Mouse (Mus musculus): ENCODE data around the gene Aak1. TPM values are rescaled to one million over a fixed set of nuclear protein-coding genes. Genes with fewer than 3 reads are reported as not detected.
"Not testable (repeated sequence)": the region's sequence is repeated elsewhere in the genome, so short reads cannot be mapped to it uniquely, and the experiment has no call there.

Gene Aak1
- polyA plus RNA-seq, 1 experiment from 2014 or later = 13.3 TPM

DNA sequence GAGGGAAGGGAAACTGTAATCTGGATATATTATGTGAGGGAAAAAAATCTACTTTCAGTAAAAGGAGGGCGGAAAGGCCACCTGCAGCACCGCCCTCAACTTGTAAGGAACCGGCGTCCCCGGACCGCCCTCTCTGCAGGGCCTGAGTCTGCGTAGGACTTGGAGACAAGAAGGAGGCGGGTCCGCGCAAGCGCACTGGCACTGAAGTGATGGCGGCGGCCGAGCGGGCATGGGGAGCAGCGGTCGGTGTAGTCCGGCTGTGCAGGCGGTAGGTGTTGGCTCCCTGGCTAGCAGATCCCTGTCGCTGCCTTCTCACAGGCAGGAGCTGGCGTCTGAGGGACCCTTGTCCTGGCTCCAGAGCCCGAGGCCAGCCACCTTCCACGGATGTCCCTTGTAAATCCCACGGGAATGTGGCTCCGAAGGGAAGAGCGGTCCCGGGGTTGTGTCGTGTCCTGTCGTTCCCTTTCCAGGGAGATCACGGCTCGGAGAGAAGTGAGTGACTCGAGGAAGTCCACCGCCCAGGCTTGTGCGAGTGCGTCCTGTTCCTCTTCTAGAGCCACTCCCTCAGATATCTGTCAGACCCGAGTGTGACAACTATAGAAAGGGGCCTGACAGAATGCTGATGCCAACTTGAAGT is 160.5 kb downstream of the Aak1 start:
- Histone ChIP-seq H3K4me1 (peaks cover 16% of the 10 kb centered on the region), H3K36me3 (replicated peaks) (peaks cover 20% of the 10 kb centered on the region), H3K27ac (replicated peaks) (peak overlapping the region; percentile 95), H3K27me3 (replicated peaks; ENCODE audit: low read depth, poor library complexity, severe bottlenecking) (no peaks in the 10 kb centered on the region), H3K4me3 (peak overlapping the region; percentile 96), H3K9me3 (no peaks in the 10 kb centered on the region)
- WGBS = under 1% methylated on average over 36 of the region's 36 CpGs
- DNase-seq (ENCODE audit: low spot score) = peak; percentile 95

DNA sequence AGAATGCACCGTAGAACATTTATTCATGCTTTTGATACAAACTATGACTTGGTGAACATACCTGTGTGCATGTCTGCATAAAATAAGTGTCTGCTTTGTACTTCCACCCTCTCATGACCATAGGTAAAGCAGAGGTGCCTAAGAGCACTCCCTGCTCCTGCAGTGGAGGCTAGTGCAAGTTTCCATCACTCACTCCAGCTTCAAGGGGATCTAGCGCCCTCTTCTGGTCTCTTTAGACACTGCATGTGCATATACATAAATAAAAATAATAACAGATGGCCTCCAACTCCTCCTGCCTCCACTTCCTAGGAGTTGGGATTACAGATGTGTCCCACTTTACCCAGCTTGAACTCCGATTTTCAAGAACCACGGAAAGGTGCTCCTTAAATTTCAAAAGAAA is 167.6 kb downstream of the Aak1 start:
- Histone ChIP-seq H3K27me3 (replicated peaks; ENCODE audit: low read depth, poor library complexity, severe bottlenecking) (no peaks in the 10 kb centered on the region), H3K4me1 (no peaks in the 10 kb centered on the region), H3K27ac (replicated peaks) (no peak overlapping the region), H3K4me3 (no peak overlapping the region), H3K36me3 (replicated peaks) (peaks cover 85% of the 10 kb centered on the region), H3K9me3 (peaks cover 6% of the 10 kb centered on the region)
- WGBS = 66% methylated on average over 4 of the region's 4 CpGs
- DNase-seq (ENCODE audit: low spot score) = peak; percentile 44

DNA sequence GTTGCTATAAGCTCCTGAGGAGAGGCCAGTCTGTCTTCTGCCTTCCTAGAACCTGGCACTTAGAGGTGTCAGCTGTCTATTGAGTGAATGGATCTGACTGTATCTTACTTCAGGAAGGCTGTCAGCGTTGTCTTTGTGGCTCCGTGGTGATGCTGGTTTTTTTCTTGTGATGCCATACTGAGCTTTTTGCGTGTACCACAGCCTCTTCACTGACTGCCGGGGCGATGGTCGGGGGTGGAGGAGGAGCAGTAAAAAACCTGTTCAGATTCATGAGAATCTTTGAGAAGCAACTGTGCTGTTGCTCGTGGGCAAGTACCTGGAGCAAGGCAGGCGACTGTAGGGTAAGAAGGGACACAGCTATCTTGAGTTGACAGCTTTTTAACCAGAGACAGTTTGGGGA is 169.6 kb downstream of the Aak1 start:
- Histone ChIP-seq H3K4me3 (no peak overlapping the region), H3K36me3 (replicated peaks) (peaks cover 91% of the 10 kb centered on the region), H3K27ac (replicated peaks) (no peak overlapping the region), H3K4me1 (no peaks in the 10 kb centered on the region), H3K9me3 (peaks cover 6% of the 10 kb centered on the region), H3K27me3 (replicated peaks; ENCODE audit: low read depth, poor library complexity, severe bottlenecking) (no peaks in the 10 kb centered on the region)
- 94% methylated on average over 8 of the region's 8 CpGs for WGBS
- no peak for DNase-seq (ENCODE audit: low spot score)

DNA sequence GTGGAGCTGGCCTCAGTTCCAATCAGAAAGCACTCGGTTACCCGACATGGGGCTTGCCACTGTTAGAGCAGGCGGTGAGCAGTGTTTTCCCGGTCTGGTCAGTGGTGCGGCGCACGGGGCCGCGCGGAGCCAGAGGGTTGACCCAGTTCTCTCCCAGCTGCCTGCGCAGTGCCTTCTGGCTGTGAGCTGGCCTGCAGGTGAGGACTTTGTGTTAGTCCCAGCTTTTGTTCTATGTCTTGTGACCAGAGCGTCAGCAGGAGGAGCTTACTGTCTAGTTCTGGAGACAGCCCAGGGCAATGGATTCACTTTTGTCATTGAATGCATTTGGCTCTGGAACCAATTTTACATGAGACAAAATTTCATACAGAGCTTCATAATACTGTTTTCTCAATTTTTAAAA is 172.5 kb downstream of the Aak1 start:
- no peak for DNase-seq (ENCODE audit: low spot score)
- WGBS = 96% methylated on average over 12 of the region's 12 CpGs

DNA sequence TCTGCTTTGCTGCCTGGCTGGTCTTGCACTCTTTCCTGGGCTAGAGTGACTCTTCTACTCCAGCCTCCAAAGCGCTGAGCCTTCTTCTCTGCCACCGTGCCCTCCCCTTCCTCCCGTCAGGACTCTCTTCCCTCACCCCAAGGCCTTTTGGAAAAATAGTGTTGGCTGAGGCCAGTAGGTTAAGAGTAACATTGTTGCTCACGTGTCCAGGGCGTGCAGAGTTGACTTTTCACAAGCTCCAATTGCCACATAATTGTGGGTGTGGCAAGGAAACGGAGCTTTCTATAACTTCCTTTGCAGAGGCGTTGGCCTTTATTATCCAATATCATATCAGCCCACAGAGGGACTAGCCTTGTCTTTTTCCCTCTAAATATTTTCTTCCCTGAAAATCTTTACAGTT is 177.7 kb downstream of the Aak1 start:
- no peak overlapping the region for H3K27ac ChIP-seq (replicated peaks)
- DNase-seq (ENCODE audit: low spot score) = no peak
- H3K27me3 ChIP-seq (replicated peaks; ENCODE audit: low read depth, poor library complexity, severe bottlenecking) = no peaks in the 10 kb centered on the region
- WGBS = 88% methylated on average over 7 of the region's 7 CpGs
- no peaks in the 10 kb centered on the region for H3K4me1 ChIP-seq
- H3K4me3 ChIP-seq = no peak overlapping the region
- H3K36me3 ChIP-seq (replicated peaks) = peaks cover 84% of the 10 kb centered on the region
- H3K9me3 ChIP-seq = no peaks in the 10 kb centered on the region

More for the DNA sequence above, 172.5 kb downstream of the Aak1 start:
- peaks cover 6% of the 10 kb centered on the region for H3K9me3 ChIP-seq
- H3K4me3 ChIP-seq = no peak overlapping the region
- H3K4me1 ChIP-seq = no peaks in the 10 kb centered on the region
- H3K27ac ChIP-seq (replicated peaks) = no peak overlapping the region
- peaks cover 95% of the 10 kb centered on the region for H3K36me3 ChIP-seq (replicated peaks)
- H3K27me3 ChIP-seq (replicated peaks; ENCODE audit: low read depth, poor library complexity, severe bottlenecking) = no peaks in the 10 kb centered on the region

DNA sequence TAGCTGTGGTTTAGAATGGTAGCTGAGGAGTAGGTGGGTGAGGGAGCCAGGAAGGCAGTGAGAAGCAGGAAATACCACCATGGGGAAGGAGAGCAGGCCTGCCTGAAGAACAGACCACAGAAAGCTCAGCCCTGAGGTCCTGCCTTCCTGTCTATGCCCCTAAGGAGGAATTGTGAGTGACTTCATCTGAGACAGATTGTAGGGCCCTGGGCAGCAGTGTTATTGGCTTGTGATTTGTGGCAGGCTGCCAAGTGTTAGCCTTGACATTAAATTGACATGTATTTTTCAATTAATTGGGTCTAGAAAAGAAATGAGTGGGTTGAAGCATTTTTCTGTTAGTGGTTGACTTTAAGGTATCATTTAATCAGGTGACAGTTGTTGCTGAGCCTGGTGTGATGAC is 179.6 kb downstream of the Aak1 start:
- H3K27ac ChIP-seq (replicated peaks) = no peak overlapping the region
- DNase-seq (ENCODE audit: low spot score) = no peak
- no peaks in the 10 kb centered on the region for H3K9me3 ChIP-seq
- H3K4me3 ChIP-seq = no peak overlapping the region
- H3K36me3 ChIP-seq (replicated peaks) = peaks cover 68% of the 10 kb centered on the region
- H3K27me3 ChIP-seq (replicated peaks; ENCODE audit: low read depth, poor library complexity, severe bottlenecking) = no peaks in the 10 kb centered on the region
- H3K4me1 ChIP-seq = no peaks in the 10 kb centered on the region

DNA sequence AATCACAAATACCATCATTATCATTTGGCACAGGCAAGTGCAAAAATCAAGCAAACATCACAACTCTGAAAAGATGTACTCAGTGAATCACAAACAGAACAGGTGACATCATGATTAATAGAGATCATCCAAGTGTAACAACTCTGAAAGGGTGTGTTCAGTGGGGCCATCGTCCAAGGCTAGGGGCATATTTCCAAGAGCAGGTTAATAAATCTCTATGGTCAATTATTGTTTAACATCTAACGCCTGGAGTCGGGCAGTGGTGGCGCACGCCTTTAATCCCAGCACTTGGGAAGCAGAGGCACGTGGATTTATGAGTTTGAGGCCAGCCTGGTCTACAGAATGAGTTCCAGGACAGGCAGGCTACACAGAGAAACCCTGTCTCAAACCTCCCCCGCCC is 182.0 kb downstream of the Aak1 start:
- not testable (repeated sequence) for H3K9me3 ChIP-seq; H3K27me3 ChIP-seq (replicated peaks; ENCODE audit: low read depth, poor library complexity, severe bottlenecking); DNase-seq (ENCODE audit: low spot score); H3K4me3 ChIP-seq; H3K4me1 ChIP-seq; H3K27ac ChIP-seq (replicated peaks)
- peaks cover 44% of the 10 kb centered on the region for H3K36me3 ChIP-seq (replicated peaks)
- WGBS = 92% methylated on average over 7 of the region's 7 CpGs

DNA sequence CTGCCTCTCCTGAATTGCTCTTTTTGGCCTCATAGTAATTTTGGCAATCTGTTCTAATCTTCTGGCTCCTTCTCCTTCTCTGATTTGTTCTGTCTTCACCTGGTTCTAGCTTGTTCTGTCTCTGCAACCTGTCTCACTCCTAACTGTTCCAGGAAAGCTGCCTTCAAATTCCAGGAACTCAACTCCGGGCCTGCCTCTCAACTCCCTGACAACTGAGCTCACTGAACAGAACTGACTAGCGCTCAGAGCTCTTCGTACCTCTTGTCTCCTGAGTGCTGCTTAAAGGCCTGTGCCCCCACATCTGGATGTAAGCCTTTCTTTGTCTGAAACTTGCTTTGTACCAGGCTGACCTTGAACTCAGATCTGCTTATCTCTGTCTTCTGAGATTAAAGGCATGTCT is 183.1 kb downstream of the Aak1 start:
- 84% methylated on average over 3 of the region's 3 CpGs for WGBS
- Histone ChIP-seq H3K27ac (replicated peaks) (no peak overlapping the region), H3K27me3 (replicated peaks; ENCODE audit: low read depth, poor library complexity, severe bottlenecking) (no peaks in the 10 kb centered on the region), H3K9me3 (peaks cover 3% of the 10 kb centered on the region; the same call in 1 of the 2 replicates), H3K4me3 (no peak overlapping the region), H3K4me1 (no peaks in the 10 kb centered on the region), H3K36me3 (replicated peaks) (peaks cover 35% of the 10 kb centered on the region)
- DNase-seq (ENCODE audit: low spot score) = no peak

DNA sequence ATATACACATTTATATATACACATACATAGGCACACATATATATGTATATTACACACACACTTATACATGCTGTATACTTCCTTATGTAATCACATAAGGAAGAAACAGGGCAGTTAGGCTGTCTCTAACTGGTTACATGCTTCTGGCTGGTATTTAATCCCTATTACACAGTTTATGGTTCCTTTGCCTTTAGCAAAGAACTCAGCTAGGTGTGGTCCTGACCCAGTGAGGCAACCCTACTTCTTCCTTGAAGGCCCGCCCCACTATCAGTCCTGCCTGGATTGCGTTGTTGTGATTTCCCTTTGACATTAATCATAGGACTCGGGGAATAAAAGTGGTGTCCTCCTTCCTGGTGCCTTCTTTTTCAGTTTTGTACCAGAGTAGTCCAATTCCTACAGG is 185.1 kb downstream of the Aak1 start:
- no peak overlapping the region for H3K4me3 ChIP-seq
- DNase-seq (ENCODE audit: low spot score) = no peak
- no peak overlapping the region for H3K27ac ChIP-seq (replicated peaks)
- 90% methylated on average over 3 of the region's 3 CpGs for WGBS
- H3K36me3 ChIP-seq (replicated peaks) = peaks cover 15% of the 10 kb centered on the region
- no peaks in the 10 kb centered on the region for H3K27me3 ChIP-seq (replicated peaks; ENCODE audit: low read depth, poor library complexity, severe bottlenecking)
- H3K9me3 ChIP-seq = peaks cover 3% of the 10 kb centered on the region; the same call in 1 of the 2 replicates
- no peaks in the 10 kb centered on the region for H3K4me1 ChIP-seq

DNA sequence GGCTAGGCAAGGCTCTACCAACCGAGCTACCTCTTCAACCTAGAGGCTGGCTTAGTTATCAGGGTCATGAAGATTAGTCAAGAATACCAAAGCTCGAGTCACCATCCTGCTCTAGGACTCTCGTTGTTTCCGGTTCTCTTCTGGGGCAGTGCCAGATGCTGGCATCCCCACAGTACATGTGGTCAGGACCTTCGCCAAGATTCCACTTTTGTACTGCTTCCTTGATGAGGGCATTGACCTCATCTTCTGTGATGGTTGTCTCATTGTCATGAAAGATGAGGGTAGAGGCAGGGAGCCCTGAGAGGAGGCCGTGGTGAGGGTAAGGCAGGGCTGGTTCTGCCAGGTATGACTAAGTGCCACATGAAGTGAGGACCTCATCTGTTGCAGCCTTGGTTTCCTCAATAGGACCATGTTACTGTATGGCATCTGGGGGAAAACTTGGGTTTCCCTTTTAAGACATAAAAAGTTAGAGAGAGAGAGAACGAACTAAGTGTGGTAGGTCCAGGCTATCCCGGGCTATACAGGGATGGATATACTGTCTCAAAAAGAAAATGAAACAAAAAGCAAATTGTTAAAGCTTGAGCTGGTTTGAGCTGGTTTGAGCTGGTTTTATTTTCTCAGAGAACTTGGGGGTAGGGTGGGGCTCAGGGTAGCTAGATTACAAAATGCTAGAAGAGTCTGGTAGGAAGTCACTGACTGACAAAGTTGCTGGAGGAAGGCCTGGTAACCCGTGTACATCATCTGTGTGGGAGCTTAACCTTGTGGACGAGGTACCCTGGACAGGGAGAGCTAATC is 188.7 kb downstream of the Aak1 start:
- Histone ChIP-seq H3K4me3 (no peak overlapping the region), H3K27me3 (replicated peaks; ENCODE audit: low read depth, poor library complexity, severe bottlenecking) (no peaks in the 10 kb centered on the region)
- 87% methylated on average over 10 of the region's 10 CpGs for WGBS

DNA sequence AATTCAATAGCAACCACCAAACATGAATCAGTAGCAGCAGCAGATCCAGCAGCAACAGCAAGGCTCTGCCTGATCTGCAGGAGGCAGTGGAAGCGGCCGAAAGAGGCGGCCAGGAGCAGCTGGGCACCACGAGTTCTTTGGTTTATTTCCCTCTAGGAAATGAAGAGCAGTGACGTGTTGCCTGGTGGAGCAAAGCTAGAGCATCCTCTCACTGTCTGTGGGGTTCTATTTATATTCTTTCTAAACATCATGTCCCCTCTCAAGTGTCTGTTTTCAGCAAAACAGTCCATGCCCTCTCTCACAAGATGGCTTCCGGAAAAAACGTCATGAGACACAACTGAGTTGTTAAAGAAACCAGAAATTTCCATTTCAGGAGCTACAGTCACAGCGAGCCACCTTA is 189.8 kb downstream of the Aak1 start:
- H3K4me1 ChIP-seq = peaks cover 17% of the 10 kb centered on the region
- no peak for DNase-seq (ENCODE audit: low spot score)
- no peak overlapping the region for H3K27ac ChIP-seq (replicated peaks)
- H3K36me3 ChIP-seq (replicated peaks) = no peaks in the 10 kb centered on the region
- peaks cover 3% of the 10 kb centered on the region; the same call in 1 of the 2 replicates for H3K9me3 ChIP-seq
- no peaks in the 10 kb centered on the region for H3K27me3 ChIP-seq (replicated peaks; ENCODE audit: low read depth, poor library complexity, severe bottlenecking)
- 91% methylated on average over 8 of the region's 8 CpGs for WGBS
- no peak overlapping the region for H3K4me3 ChIP-seq

More for the DNA sequence above, 188.7 kb downstream of the Aak1 start:
- peaks cover 3% of the 10 kb centered on the region; the same call in 1 of the 2 replicates for H3K9me3 ChIP-seq
- H3K36me3 ChIP-seq (replicated peaks) = no peaks in the 10 kb centered on the region
- DNase-seq (ENCODE audit: low spot score) = no peak
- H3K27ac ChIP-seq (replicated peaks) = no peak overlapping the region
- H3K4me1 ChIP-seq = peaks cover 5% of the 10 kb centered on the region; the same call in 1 of the 2 replicates

DNA sequence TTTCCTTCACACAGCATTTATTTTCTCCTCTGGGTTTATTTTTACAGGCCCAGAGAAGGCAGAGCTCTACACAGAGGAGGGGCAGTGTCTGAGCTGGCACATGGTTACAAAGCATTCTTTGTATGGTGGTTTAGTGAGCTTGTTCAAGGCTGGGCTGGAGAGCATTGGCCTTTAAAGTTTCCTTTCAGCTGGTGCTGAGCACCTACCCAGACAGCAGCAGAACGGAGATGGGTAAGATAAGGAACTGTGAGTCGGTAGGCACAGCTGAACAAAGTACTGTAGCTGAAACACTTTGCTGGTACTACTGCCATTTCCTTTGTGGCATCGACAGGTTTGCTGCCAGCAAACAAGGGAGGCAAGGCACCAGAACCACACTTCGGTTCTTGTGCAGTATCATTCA is 191.7 kb downstream of the Aak1 start:
- Histone ChIP-seq H3K36me3 (replicated peaks) (no peaks in the 10 kb centered on the region), H3K4me1 (peaks cover 19% of the 10 kb centered on the region), H3K4me3 (0 out of 2 replicates have a peak overlapping the region, but pooled peaks have one; percentile 2), H3K27ac (replicated peaks) (peak overlapping the region; percentile 41; the same call in 1 of the 2 replicates), H3K9me3 (peaks cover 3% of the 10 kb centered on the region; the same call in 1 of the 2 replicates), H3K27me3 (replicated peaks; ENCODE audit: low read depth, poor library complexity, severe bottlenecking) (no peaks in the 10 kb centered on the region)
- no peak for DNase-seq (ENCODE audit: low spot score)
- 70% methylated on average over 4 of the region's 4 CpGs for WGBS

DNA sequence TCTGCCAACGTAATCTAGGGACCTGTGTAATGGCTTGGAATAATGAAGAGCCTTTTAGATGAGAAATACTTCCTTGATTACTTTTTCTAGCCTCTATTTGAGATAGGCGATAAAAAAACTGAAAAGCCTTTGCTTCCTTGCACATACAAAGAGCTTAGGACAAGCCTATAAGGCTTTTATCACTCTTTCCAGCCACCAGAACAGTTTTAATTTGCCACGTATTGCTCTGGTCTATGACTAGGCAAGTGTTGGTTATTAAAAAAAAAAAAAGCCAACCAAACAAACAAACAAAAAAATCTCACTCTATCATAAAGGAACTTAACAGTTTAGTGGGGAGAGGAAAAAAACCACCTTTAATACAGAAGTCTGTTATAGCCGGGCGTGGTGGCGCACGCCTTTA is 192.1 kb downstream of the Aak1 start:
- H3K27me3 ChIP-seq (replicated peaks; ENCODE audit: low read depth, poor library complexity, severe bottlenecking) = no peaks in the 10 kb centered on the region
- peaks cover 19% of the 10 kb centered on the region for H3K4me1 ChIP-seq
- peaks cover 3% of the 10 kb centered on the region; the same call in 1 of the 2 replicates for H3K9me3 ChIP-seq
- peak overlapping the region; percentile 94; the same call in 1 of the 2 replicates for H3K27ac ChIP-seq (replicated peaks)
- no peaks in the 10 kb centered on the region for H3K36me3 ChIP-seq (replicated peaks)
- peak overlapping the region; percentile 96; the same call in 1 of the 2 replicates for H3K4me3 ChIP-seq
- no peak for DNase-seq (ENCODE audit: low spot score)
- 89% methylated on average over 7 of the region's 7 CpGs for WGBS
